Mouse (Mus musculus): ENCODE data around the gene Kcnn1.

- TF ChIP-seq USF1 (IDR thresholded peaks at IDR 0.05; ENCODE audit: low read depth) (no peak), TCF12 (IDR thresholded peaks at IDR 0.05; ENCODE audit: insufficient read depth, poor library complexity, severe bottlenecking) (no peak), POLR2A (IDR thresholded peaks at IDR 0.05; ENCODE audit: insufficient read length, low read depth) (no peak), MAX (IDR thresholded peaks at IDR 0.05; ENCODE audit: low read depth) (no peak), E2F4 (IDR thresholded peaks at IDR 0.05; ENCODE audit: insufficient read depth) (no peak), CEBPB (IDR thresholded peaks at IDR 0.05; ENCODE audit: insufficient read depth, poor library complexity, severe bottlenecking) (no peak), POLR2AphosphoS2 (IDR thresholded peaks at IDR 0.05; ENCODE audit: insufficient read length, low read depth) (no peak), TCF3 (IDR thresholded peaks at IDR 0.05; ENCODE audit: insufficient read length, low read depth) (no peak), MYOG (IDR thresholded peaks at IDR 0.05; ENCODE audit: control insufficient read depth in 1 of 3, insufficient read depth in 1 of 3, insufficient read length in 2 of 3, low read depth in 2 of 3) (no peak)
These were observed 60.1 kb downstream of the Kcnn1 start for GRCm38 (mm10) chr8:70802786-70803510.
